Mouse (Mus musculus) frontal cortex, postnatal 36 days (tissue): ENCODE results near the gene Olfr1209.

Experiments used
- DNase-seq, 2 experiments: peaks; one replicate each; pipeline ENCODE4 v3.0.0; 2022; ENCODE audit warnings: low spot score in 2 of 2

Olfr1209 gene

DNA sequence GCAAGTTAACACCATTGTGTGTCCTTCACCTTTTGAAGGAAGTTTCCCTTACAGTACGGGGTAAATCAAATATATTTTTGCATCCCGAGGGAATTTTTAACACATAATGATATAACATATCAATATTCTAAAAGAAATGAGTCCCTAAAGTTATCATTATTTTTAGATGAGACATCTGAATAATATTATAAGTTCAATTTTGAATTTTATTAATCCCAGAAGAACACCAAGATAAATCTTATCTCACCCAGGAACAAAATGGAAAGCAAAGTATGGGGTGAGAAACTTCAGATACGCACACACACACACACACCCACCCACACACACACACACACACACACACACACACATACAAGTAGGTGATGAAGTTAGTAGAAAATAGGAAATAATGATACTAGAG, at the start of gene Olfr1209:
Gene Olfr1209 (minus strand): TSS at position 101 of the 400 bp plus-strand sequence.
- DNase-seq: no peak

DNA sequence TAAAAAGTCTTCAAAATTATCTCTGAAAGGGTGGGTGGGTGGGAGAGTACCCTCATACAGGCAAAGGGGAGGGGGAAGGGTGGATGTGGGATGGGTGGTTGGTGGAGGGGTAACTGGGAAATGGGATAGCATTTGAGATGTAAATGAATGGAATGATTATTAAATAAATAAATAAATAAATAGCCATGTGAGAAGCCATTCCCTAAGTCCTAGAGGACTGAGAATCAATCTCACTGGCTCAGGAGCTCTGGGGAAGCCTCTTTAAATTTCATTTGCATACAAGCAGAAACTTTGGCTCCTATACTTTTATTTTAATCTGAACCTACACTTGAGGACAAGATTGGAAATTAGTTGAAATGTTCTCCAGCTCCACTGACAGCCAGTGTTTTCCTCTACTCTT, 38.7 kb upstream of the Olfr1209 start, which contains the start of gene Olfr1212:
Gene Olfr1212 (plus strand): TSS at position 301 of the 400 bp plus-strand sequence.
- DNase-seq: no peak

DNA sequence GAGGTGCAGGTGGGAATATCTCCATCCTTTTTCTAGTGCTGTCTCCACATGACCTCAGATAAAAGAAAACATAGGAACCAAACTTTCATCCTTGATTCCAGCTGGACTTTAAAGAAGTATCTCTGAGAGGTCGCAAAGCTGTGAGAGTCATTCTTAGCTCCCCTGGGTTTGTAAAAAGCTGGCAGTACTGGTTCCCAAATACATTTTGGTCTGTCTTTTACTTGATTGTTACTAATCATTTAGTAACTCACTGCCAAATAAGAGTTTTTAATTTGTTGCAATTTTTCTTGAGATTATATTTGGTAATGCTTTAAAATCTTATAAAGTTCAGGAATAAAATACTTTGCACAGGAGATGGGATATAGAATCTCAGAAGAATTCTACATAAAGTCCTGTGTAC, 23.1 kb upstream of the Olfr1209 start, which contains the start of gene Olfr1211:
Gene Olfr1211 (minus strand): TSS at position 101 of the 400 bp plus-strand sequence.
- DNase-seq: no peak

DNA sequence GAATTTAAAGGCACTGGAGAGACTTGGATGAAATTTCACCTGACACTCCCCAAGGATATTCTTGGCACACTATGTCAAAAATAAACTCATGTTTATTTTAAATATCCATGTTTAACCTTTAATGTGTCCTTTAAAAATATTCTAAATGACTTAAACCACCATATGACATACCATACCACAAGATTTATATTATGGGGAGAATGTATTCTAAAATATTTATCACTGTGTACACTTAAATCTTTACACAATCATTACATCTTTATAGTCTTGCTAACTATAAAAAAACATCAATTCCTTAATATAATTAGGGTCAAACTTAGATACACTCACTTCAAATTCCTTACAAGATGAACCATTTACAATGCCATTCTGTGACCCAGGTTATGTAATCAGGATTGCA, 12.7 kb downstream of the Olfr1209 start, which contains the start of gene Olfr1208:
Gene Olfr1208 (minus strand): TSS at position 101 of the 400 bp plus-strand sequence.
- DNase-seq: no peak

DNA sequence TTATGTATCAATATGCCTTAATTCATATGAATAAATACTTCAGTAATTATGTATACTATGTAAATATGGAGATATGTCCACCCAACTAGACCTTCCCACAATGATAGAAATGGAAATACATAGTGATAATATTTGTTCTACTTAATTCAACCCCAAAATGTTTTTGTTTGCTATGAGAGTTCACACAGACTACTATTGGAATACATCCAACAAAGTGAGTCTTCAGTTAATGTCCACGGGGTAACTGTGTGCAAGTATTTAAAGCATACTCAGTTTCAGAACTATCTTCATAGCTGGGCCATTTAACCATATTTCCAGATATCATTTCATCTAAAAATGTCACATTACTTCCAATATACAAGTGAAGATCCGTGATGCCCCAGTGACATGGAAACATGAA, 52.0 kb downstream of the Olfr1209 start, which contains the start of gene Olfr1206:
Gene Olfr1206 (plus strand): TSS at position 301 of the 400 bp plus-strand sequence.
- DNase-seq: no peak
